Mouse (Mus musculus): Measurements from ENCODE around the gene Ccnf. TPM values are rescaled to one million over a fixed set of nuclear protein-coding genes. Genes with fewer than 3 reads are reported as not detected.

Ccnf gene
- total RNA-seq, 2 experiments from 2014 or later: 0.62 to 0.65 TPM

GRCm38 (mm10) chr17:24223513-24223912 lies 27.8 kb downstream of the Ccnf start:
- DNase-seq: no peak

- DNase-seq: no peak
These were observed 28.6 kb downstream of the Ccnf start for GRCm38 (mm10) chr17:24222653-24223052.

- DNase-seq: peak; percentile 97 to 99
These were observed 30.6 kb downstream of the Ccnf start, which contains the start of gene Tedc2 for GRCm38 (mm10) chr17:24220435-24221411. Gene Tedc2 (minus strand): TSS chr17:24220851.

GRCm38 (mm10) chr17:24216836-24217235 lies 34.4 kb downstream of the Ccnf start:
- DNase-seq: no peak

- no peak for DNase-seq
These were observed 38.1 kb downstream of the Ccnf start for GRCm38 (mm10) chr17:24213186-24213585.

GRCm38 (mm10) chr17:24212441-24213018 lies 38.8 kb downstream of the Ccnf start:
- DNase-seq: no peak

- peak; percentile 54 to 55 for DNase-seq
These were observed 39.4 kb downstream of the Ccnf start for GRCm38 (mm10) chr17:24211631-24212440.

GRCm38 (mm10) chr17:24210591-24210990 lies 40.7 kb downstream of the Ccnf start:
- DNase-seq: no peak

- no peak for DNase-seq
These were observed 41.4 kb downstream of the Ccnf start for GRCm38 (mm10) chr17:24209916-24210240.

- DNase-seq: peak; percentile 60 to 66
These were observed 42.0 kb downstream of the Ccnf start, which contains the start of gene Ntn3 for GRCm38 (mm10) chr17:24209043-24209915. Gene Ntn3 (minus strand): TSS chr17:24209531.

GRCm38 (mm10) chr17:24208641-24209042 lies 42.6 kb downstream of the Ccnf start:
- DNase-seq: no peak

GRCm38 (mm10) chr17:24207768-24208640 lies 43.3 kb downstream of the Ccnf start:
- no peak for DNase-seq

GRCm38 (mm10) chr17:24206451-24207351 lies 44.6 kb downstream of the Ccnf start:
- peak; percentile 52 to 54 for DNase-seq

GRCm38 (mm10) chr17:24205908-24206361 lies 45.3 kb downstream of the Ccnf start:
- DNase-seq: peak in 1 of 2 experiments; percentile 72

- peak; percentile 93 to 95 for DNase-seq
These were observed 45.9 kb downstream of the Ccnf start, which contains the start of gene Tbc1d24 for GRCm38 (mm10) chr17:24205284-24205888. Gene Tbc1d24 (minus strand): TSS chr17:24205562.

GRCm38 (mm10) chr17:24204846-24205245 lies 46.4 kb downstream of the Ccnf start:
- no peak for DNase-seq

GRCm38 (mm10) chr17:24203611-24204534 lies 47.4 kb downstream of the Ccnf start:
- DNase-seq: no peak

Measured in heart, adult 18-20 months (tissue).